ENCODE assay signal across 8 mouse cellular contexts in genomic region chr7:44896499-44896898, GRCm38 (mm10). TPM values are rescaled to one million over a fixed set of nuclear protein-coding genes. Genes with fewer than 3 reads are reported as not detected.
DNase-seq lines count a peak whose midpoint lies in the region; ATAC-seq and TF ChIP-seq lines count a peak whose summit lies in the region.

No protein-coding gene starts in this region.

- peaks cover 21% of the 10 kb centered on the region for H3K4me1 ChIP-seq in heart, postnatal 0 days (ENCODE audit: control insufficient read depth, insufficient read depth)
- peaks cover 48% of the 10 kb centered on the region for H3K4me1 ChIP-seq in midbrain, embryonic 11.5 days (ENCODE audit: control insufficient read depth, insufficient read depth, low read length)

- no peaks in the 10 kb centered on the region for H3K27me3 ChIP-seq in heart, postnatal 0 days (ENCODE audit: control insufficient read depth, insufficient read depth, low read length)
- H3K27me3 ChIP-seq in midbrain, embryonic 11.5 days (ENCODE audit: control insufficient read depth, insufficient read depth, low read length): no peaks in the 10 kb centered on the region

- no peak for TF ChIP-seq EP300 in heart, postnatal 0 days (IDR thresholded peaks at IDR 0.05; ENCODE audit: low read depth)

- peak overlapping the region; percentile 78 for H3K27ac ChIP-seq in heart, postnatal 0 days (ENCODE audit: low read depth)
- H3K27ac ChIP-seq in midbrain, embryonic 11.5 days (ENCODE audit: low read depth, low read length): peak overlapping the region; percentile 81; the same call in 1 of the 2 replicates

- H3K9me3 ChIP-seq in heart, postnatal 0 days (replicated peaks; ENCODE audit: control insufficient read depth, low read length): no peaks in the 10 kb centered on the region
- no peaks in the 10 kb centered on the region for H3K9me3 ChIP-seq in midbrain, embryonic 11.5 days (ENCODE audit: control insufficient read depth, low read length)

- WGBS in heart, postnatal 0 days: 22% methylated on average over 10 of the region's 10 CpGs
- 36% methylated on average over 10 of the region's 10 CpGs for WGBS in midbrain, embryonic 11.5 days

- peak overlapping the region; percentile 69 for H3K4me3 ChIP-seq in heart, postnatal 0 days (ENCODE audit: low read depth, low read length)
- peak overlapping the region; percentile 58 for H3K4me3 ChIP-seq in midbrain, embryonic 11.5 days (ENCODE audit: low read depth, low read length)

- peaks cover 16% of the 10 kb centered on the region for H3K36me3 ChIP-seq in heart, postnatal 0 days (replicated peaks; ENCODE audit: control insufficient read depth, insufficient read depth, low read length)
- H3K36me3 ChIP-seq in midbrain, embryonic 11.5 days (ENCODE audit: control insufficient read depth, insufficient read depth, low read length): 0 out of 2 replicates have a peak, but pooled peaks cover 4% of the 10 kb centered on the region

- TF ChIP-seq CTCF in heart, postnatal 0 days (IDR thresholded peaks at IDR 0.05; ENCODE audit: low read depth): no peak

- peak; percentile 38 to 47 for DNase-seq in heart, adult 9 months (ENCODE audit: low spot score in 2 of 2)
- DNase-seq in heart, postnatal 4 days: no peak
- DNase-seq in NIH3T3 (ENCODE audit: low read depth): peak; percentile 25
- no peak for DNase-seq in heart, postnatal 0 days (ENCODE audit: low spot score)
- DNase-seq in midbrain, embryonic 11.5 days (ENCODE audit: low spot score, missing footprints): no peak
- no peak for DNase-seq in adrenal gland, adult 18-20 months (ENCODE audit: low spot score in 2 of 2)
- DNase-seq in adrenal gland, postnatal 25 days: no peak
- no peak for DNase-seq in urinary bladder, adult 18-20 months (ENCODE audit: low spot score in 2 of 2)

- H3K4me2 ChIP-seq in heart, postnatal 0 days (ENCODE audit: low read depth, low read length): peak overlapping the region; percentile 82
- H3K4me2 ChIP-seq in midbrain, embryonic 11.5 days: peak overlapping the region; percentile 68

- no peak for ATAC-seq in heart, postnatal 0 days (ENCODE audit: insufficient read depth, low read depth)
- no peak for ATAC-seq in midbrain, embryonic 11.5 days (ENCODE audit: low FRiP score)

- peak overlapping the region; percentile 62 for H3K9ac ChIP-seq in heart, postnatal 0 days (replicated peaks; ENCODE audit: low read depth, low read length)
- H3K9ac ChIP-seq in midbrain, embryonic 11.5 days (ENCODE audit: low read length): peak overlapping the region; percentile 81

RNA-seq across cellular contexts. Expression of gene Fuz, which starts 0.6 kb away (rescaled TPM):
- 10 to 100 TPM; 10.7 to 10.8 TPM for total RNA-seq in heart, postnatal 4 days (2021)
- 25.0 and 50.8 TPM in 2 replicates for total RNA-seq in heart, postnatal 0 days (2014; rRNA removed; ENCODE audit: low replicate concordance)
- polyA plus RNA-seq in heart, postnatal 0 days (2015; fragmentation: Nextera tagmentation; extraction: Ambion mirVana): 10.0 and 12.0 TPM in 2 replicates
- 18.8 and 23.1 TPM in 2 replicates for polyA plus RNA-seq in midbrain, embryonic 11.5 days (2014; fragmentation: Nextera tagmentation; extraction: Ambion mirVana)
- 10 to 100 TPM; 24.1 to 28.3 TPM for total RNA-seq in adrenal gland, adult 18-20 months (2021)
- 37.4 and 37.8 TPM in 2 replicates for total RNA-seq in adrenal gland, postnatal 25 days (2021)

RNA-seq across cellular contexts. Expression of gene Med25, which starts 4.0 kb away (rescaled TPM):
- 10 to 100 TPM; 74.6 to 76.3 TPM for total RNA-seq in heart, postnatal 4 days (2021)
- 112 and 136 TPM in 2 replicates for total RNA-seq in heart, postnatal 0 days (2014; rRNA removed; ENCODE audit: low replicate concordance)
- 69.0 and 73.3 TPM in 2 replicates for polyA plus RNA-seq in heart, postnatal 0 days (2015; fragmentation: Nextera tagmentation; extraction: Ambion mirVana)
- polyA plus RNA-seq in midbrain, embryonic 11.5 days (2014; fragmentation: Nextera tagmentation; extraction: Ambion mirVana): 69.5 and 75.4 TPM in 2 replicates
- 10 to 100 TPM; 75.2 to 90.9 TPM for total RNA-seq in adrenal gland, adult 18-20 months (2021)
- total RNA-seq in adrenal gland, postnatal 25 days (2021): 93.7 and 103 TPM in 2 replicates

RNA-seq across cellular contexts. Expression of gene Ptov1, which starts 26.9 kb away (rescaled TPM):
- 100 to 1,000 TPM; 237 to 248 TPM for total RNA-seq in heart, postnatal 4 days (2021)
- 335 and 364 TPM in 2 replicates for total RNA-seq in heart, postnatal 0 days (2014; rRNA removed; ENCODE audit: low replicate concordance)
- polyA plus RNA-seq in heart, postnatal 0 days (2015; fragmentation: Nextera tagmentation; extraction: Ambion mirVana): 246 and 248 TPM in 2 replicates
- polyA plus RNA-seq in midbrain, embryonic 11.5 days (2014; fragmentation: Nextera tagmentation; extraction: Ambion mirVana): 316 and 350 TPM in 2 replicates
- 100 to 1,000 TPM; 232 to 253 TPM for total RNA-seq in adrenal gland, adult 18-20 months (2021)
- 309 and 326 TPM in 2 replicates for total RNA-seq in adrenal gland, postnatal 25 days (2021)

RNA-seq across cellular contexts. Expression of gene Ap2a1, which starts 32.8 kb away (rescaled TPM):
- total RNA-seq in heart, postnatal 4 days (2021): 10 to 100 TPM; 96.9 to 99.4 TPM
- total RNA-seq in heart, postnatal 0 days (2014; rRNA removed; ENCODE audit: low replicate concordance): 63.1 and 99.0 TPM in 2 replicates
- 36.2 and 37.1 TPM in 2 replicates for polyA plus RNA-seq in heart, postnatal 0 days (2015; fragmentation: Nextera tagmentation; extraction: Ambion mirVana)
- 68.0 and 74.8 TPM in 2 replicates for polyA plus RNA-seq in midbrain, embryonic 11.5 days (2014; fragmentation: Nextera tagmentation; extraction: Ambion mirVana)
- total RNA-seq in adrenal gland, adult 18-20 months (2021): 10 to 100 TPM; 81.7 to 97.4 TPM
- total RNA-seq in adrenal gland, postnatal 25 days (2021): 83.7 and 115 TPM in 2 replicates

RNA-seq across cellular contexts. Expression of gene Pnkp, which starts 39.6 kb away (rescaled TPM):
- total RNA-seq in heart, postnatal 4 days (2021): 10 to 100 TPM; 19.6 to 19.9 TPM
- 43.6 and 45.9 TPM in 2 replicates for total RNA-seq in heart, postnatal 0 days (2014; rRNA removed; ENCODE audit: low replicate concordance)
- polyA plus RNA-seq in heart, postnatal 0 days (2015; fragmentation: Nextera tagmentation; extraction: Ambion mirVana): 24.5 and 27.2 TPM in 2 replicates
- 26.1 and 28.6 TPM in 2 replicates for polyA plus RNA-seq in midbrain, embryonic 11.5 days (2014; fragmentation: Nextera tagmentation; extraction: Ambion mirVana)
- total RNA-seq in adrenal gland, adult 18-20 months (2021): 10 to 100 TPM; 33.8 to 40.8 TPM
- total RNA-seq in adrenal gland, postnatal 25 days (2021): 53.2 and 55.8 TPM in 2 replicates

Comparison
In these comparisons a context has a peak if more than half of its experiments do, and no peak if none do; other contexts are left out.
1. DNase-seq: peak in heart, adult 9 months (2 of 2) and NIH3T3 (single experiment); none in heart, postnatal 4 days (single experiment), heart, postnatal 0 days (single experiment), midbrain, embryonic 11.5 days (single experiment), adrenal gland, adult 18-20 months (0 of 2), adrenal gland, postnatal 25 days (single experiment) and urinary bladder, adult 18-20 months (0 of 2).